Mouse (Mus musculus) megakaryocyte, embryonic 14.5 days (primary cell): ENCODE measurements at regions not wholly inside any gene's neighbourhood (a gene's known extent, or its start where the extent isn't known, plus 50 kb on each side); places are given as distances from the start of the nearest gene placed in this dataset.

Experiments
- FLI1 ChIP-seq: IDR thresholded peaks from 2 replicates; pipeline ENCODE4 v1.6.1; 2012; ENCODE audit warnings: low read length, inconsistent platforms, mixed read lengths
- GATA1 ChIP-seq: IDR thresholded peaks from 3 replicates; pipeline ENCODE4 v1.6.1; 2012; ENCODE audit warnings: mixed read lengths, low read length, inconsistent platforms, borderline replicate concordance

DNA sequence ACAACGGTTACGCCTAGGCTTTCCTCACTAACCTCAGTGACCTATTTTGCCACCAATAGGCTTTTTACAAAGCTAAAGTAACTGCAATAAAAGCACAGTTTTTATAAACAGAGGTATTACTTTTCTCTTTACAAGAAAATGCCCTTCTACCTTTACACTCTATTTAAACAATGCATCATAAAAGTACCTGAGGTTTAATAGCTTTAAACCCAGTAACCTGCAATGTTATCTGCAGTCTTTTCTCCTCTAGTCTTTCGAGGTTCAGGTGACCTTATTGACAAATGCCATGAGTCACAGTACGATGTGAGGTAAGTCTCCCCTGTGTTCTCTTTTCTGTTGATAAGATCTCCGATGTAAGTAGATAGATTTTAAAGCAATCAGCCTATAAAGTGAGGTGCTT is 320.3 kb upstream of the Atp2b1 start:
- TF ChIP-seq GATA1 (no peak), FLI1 (no peak)
